Mouse (Mus musculus) heart, embryonic 10.5 days (tissue): ENCODE data around the gene Ugt1a10. TPM values are rescaled to one million over a fixed set of nuclear protein-coding genes. Genes with fewer than 3 reads are reported as not detected.
"Not testable (repeated sequence)": the region's sequence is repeated elsewhere in the genome, so short reads cannot be mapped to it uniquely, and the experiment has no call there.

Source experiments
- DNase-seq: peaks from one replicate; pipeline ENCODE4 v3.0.0-alpha.2; 2017; ENCODE audit warnings: low spot score
- H3K27ac ChIP-seq: fragments of 300-500 bp; sonication (generic); 2 replicates; pipeline ENCODE4 v1.5.1; 2016; ENCODE audit warnings: mild to moderate bottlenecking
- H3K27me3 ChIP-seq: fragments of 300-500 bp; sonication (generic); 2 replicates; pipeline ENCODE4 v1.6.1; 2016; ENCODE audit warnings: mild to moderate bottlenecking; ENCODE audit not compliant: poor library complexity, insufficient read depth, severe bottlenecking
- H3K36me3 ChIP-seq: fragments of 300-500 bp; sonication (generic); 2 replicates; pipeline ENCODE4 v1.6.1; 2016; ENCODE audit warnings: mild to moderate bottlenecking, moderate library complexity
- H3K4me1 ChIP-seq: fragments of 300-500 bp; sonication (generic); 2 replicates; pipeline ENCODE4 v1.6.1; 2016; ENCODE audit warnings: mild to moderate bottlenecking
- H3K4me3 ChIP-seq: fragments of 300-500 bp; sonication (generic); 2 replicates; pipeline ENCODE4 v1.5.1; 2016; ENCODE audit warnings: mild to moderate bottlenecking, moderate library complexity
- H3K9me3 ChIP-seq: fragments of 300-500 bp; sonication (generic); 2 replicates; pipeline ENCODE4 v1.6.1; 2016; ENCODE audit warnings: mild to moderate bottlenecking, moderate library complexity
- WGBS: fragments of 180-500 bp; shearing (Covaris S2); methylation state at CpG from one replicate; pipeline ENCODE4 v1.1.7; 2016; 5-methylcytosine and 5-hydroxymethylcytosine counted together
- polyA plus RNA-seq: library from polyadenylated mRNA; unstranded; fragments of >200 nt; fragmentation: Nextera tagmentation; extraction: Ambion mirVana; gene quantifications from 2 replicates; pipeline ENCODE4 v1.2.1, GENCODE M21; 2016

Gene Ugt1a10
- polyA plus RNA-seq, 1 experiment from 2014 or later = not detected

DNA sequence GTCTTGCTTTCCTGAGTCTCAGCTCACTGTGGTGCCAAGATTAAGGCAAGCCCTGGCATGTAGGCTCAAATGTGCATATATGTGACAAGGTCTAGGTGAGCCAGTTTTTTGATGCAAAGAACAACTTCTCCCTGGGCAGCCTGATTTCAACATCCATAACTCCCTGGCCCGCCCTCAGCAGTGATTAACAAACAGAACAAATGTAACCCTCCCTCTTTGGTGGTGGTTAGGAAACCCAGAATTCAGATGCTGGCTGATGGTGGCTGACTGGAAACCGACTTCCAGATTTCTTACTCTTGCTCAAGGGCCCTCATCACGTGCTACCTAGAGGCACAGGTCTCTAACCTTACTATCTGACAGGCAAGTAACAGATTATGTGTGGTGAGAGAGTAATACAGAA is 47.8 kb downstream of the Ugt1a10 start, which contains the start of gene Ugt1a6b:
Gene Ugt1a6b (plus strand): TSS at position 234 of the 400 bp plus-strand sequence.
- not testable (repeated sequence) for H3K9me3 ChIP-seq, H3K27ac ChIP-seq, H3K4me3 ChIP-seq, H3K27me3 ChIP-seq, H3K4me1 ChIP-seq, DNase-seq, H3K36me3 ChIP-seq
- 48% methylated on average over 3 of the region's 3 CpGs for WGBS

DNA sequence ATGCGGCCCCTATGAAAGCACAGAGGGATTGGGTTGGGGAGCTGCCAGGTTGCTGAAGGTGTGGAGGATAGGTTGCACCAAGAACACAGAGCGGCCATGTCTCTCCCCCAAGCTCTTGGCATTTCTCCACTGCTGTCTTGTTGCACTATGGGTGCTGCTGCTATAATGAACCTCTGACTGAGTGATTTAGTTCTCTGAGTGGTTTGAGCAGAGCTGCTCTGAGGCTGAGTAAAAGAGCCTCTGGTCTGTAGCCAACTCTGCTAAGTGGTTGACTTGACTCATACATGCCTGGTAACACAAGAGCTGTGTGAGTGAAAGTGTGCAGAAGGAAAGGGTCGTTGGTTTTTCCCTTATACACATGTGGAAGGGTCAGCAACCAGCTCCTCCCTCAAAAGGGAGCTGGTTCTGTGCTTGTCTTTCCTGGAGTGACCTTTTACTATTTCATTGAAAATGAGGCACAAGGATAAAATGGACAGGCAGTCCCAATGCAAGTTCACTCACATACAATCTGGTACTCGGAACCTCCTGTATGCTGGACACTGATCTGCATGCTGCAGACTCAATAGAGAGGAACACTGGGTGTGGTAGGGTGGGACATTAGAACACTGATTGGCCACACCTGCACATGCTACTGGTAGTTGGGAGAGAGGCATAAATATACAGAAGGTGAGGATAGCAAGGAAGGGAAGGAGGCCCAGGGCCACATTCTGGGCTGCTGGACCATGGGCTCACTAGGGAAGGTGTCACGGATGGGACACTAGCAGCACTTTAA is 48.7 kb downstream of the Ugt1a10 start:
- H3K27me3 ChIP-seq, DNase-seq, H3K27ac ChIP-seq, H3K9me3 ChIP-seq, H3K4me1 ChIP-seq, H3K36me3 ChIP-seq, H3K4me3 ChIP-seq: not testable (repeated sequence)
- 79% methylated on average over 5 of the region's 5 CpGs for whole genome bisulfite sequencing

DNA sequence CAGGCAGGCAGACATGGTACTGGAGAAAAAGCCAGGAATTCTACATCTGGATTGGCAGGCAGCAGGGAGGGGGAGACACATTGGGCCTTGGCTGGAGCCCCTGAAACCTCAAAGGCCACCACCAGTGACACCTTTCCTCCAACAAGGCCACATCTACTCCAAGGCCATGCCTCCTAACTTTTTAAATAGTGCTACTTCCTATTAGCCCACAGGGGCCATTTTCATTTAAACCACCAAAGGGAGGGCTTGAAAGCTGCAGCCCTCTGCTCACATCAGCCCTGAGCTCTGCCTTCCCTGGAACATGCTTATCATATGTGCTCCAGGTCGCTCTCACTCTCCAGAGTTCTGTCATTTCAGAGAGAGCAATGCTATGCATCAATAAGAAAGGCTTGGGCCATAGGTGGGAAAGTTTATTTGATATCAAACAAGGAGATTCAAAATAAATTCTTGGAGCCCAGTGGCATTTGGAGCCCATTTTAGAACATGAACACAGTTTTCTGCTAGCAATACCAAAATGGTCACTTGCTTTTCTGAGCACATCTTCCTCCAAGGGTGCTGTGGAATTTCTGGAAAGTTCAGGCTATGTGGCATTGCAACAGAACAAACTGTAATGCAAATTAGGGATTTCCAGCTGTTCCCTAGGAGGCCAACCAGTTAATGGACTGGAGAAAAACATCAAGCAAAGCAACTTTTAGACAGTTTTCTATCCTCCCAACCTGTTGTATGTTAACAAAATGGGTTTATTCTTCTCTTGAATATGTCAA is 49.7 kb downstream of the Ugt1a10 start:
- Histone ChIP-seq H3K4me1 (no peaks in the 10 kb centered on the region), H3K36me3 (no peaks in the 10 kb centered on the region), H3K4me3 (no peak overlapping the region), H3K27me3 (no peaks in the 10 kb centered on the region), H3K9me3 (no peaks in the 10 kb centered on the region), H3K27ac (no peak overlapping the region)
- 83% methylated on average over 1 of the region's 1 CpGs for WGBS
- no peak for DNase-seq

DNA sequence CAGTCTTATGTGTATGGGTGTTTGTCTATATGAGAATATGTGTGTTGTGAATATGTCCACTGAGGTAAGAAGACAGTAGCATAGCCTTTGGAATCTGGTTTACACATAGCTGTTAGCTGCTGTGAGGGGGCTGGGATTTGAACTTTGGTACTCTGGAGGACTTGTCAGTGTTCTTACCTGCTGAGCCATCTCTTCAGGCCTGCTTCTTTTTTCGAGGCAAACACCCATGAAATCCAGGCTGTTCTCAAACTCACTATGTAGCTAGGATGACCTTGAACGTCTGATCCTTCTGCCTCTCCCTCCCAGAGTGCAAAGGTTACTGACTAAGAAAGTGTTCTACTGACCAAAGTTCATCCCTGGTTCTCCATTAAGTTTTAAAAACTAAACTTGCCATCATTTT is 50.5 kb downstream of the Ugt1a10 start:
- Histone ChIP-seq H3K9me3 (no peaks in the 10 kb centered on the region), H3K27ac (no peak overlapping the region), H3K27me3 (no peaks in the 10 kb centered on the region), H3K4me3 (no peak overlapping the region), H3K36me3 (no peaks in the 10 kb centered on the region), H3K4me1 (no peaks in the 10 kb centered on the region)
- DNase-seq = no peak
- 66% methylated on average over 2 of the region's 2 CpGs for WGBS

DNA sequence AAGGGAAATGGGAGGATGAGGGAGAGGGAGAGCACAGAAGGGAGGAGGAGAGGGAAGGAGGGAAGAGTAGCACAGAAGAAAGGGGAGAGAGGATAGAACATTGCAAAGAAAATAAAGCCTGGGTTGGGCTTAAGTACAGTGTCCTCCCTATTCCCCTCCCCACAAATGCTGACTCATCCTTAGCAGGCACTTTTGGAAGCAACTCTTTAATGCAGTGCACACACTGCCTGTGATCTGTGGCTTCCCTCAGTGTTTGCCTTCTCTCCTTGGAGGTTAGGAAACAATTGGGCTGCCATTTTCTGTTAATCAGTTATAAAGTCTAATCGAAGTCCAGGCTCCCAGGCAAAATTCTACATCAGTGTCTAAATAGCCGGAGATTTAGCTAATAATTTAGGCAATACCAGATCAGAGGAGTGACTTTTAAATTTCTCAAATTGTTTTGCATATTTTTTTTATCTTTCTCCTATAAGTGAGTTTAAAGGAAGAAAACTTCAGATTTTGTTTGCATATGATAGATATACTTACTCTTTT is 53.9 kb downstream of the Ugt1a10 start:
- DNase-seq, H3K4me1 ChIP-seq, H3K27me3 ChIP-seq, H3K27ac ChIP-seq, H3K9me3 ChIP-seq, H3K36me3 ChIP-seq, H3K4me3 ChIP-seq: not testable (repeated sequence)
- 83% methylated on average over 2 of the region's 2 CpGs for WGBS

DNA sequence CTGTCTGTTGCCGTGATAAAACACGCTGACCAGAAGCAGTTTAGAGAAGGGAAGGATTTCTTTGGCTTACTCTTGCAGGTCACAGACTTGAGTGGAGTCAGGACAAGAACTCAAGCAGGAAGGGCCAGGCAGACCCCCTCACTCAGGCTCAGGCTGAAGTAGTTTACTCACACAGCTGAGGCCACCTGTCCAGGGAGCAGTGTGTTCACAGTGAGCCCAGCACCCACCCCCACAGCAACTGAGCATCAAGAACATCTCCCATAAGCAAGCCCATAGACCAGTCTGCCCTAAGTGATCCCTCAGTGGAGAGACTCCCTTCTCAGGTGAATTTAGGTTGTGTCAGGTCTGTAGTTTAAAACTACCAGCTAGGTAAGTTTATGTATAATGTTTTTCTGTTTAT is 54.4 kb downstream of the Ugt1a10 start:
- not testable (repeated sequence) for H3K36me3 ChIP-seq, H3K4me1 ChIP-seq, DNase-seq, H3K27ac ChIP-seq, H3K9me3 ChIP-seq, H3K4me3 ChIP-seq, H3K27me3 ChIP-seq
- 65% methylated on average over 2 of the region's 2 CpGs for WGBS

DNA sequence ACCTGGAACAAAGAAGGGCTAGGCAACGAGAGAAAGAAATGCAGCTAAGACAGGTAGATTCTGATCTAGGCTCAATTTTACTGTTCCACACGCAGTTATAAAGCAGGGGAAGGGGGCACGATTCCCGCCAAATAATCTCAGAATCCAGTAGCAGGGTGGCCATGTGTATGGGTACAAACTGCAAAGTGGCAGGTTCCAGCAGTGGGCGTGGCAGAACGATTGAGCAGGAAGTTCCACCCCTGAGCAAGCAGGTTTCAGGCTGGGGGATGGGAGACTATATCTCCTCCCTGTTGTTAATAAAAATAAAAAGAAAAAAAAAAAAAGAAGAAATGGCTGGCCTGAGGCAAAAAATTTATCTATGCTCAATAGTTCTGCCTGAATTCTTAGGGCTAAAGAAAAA is 57.6 kb downstream of the Ugt1a10 start:
- H3K9me3 ChIP-seq, DNase-seq, H3K4me1 ChIP-seq, H3K36me3 ChIP-seq, H3K4me3 ChIP-seq, H3K27me3 ChIP-seq, H3K27ac ChIP-seq: not testable (repeated sequence)
- WGBS = 90% methylated on average over 6 of the region's 6 CpGs

DNA sequence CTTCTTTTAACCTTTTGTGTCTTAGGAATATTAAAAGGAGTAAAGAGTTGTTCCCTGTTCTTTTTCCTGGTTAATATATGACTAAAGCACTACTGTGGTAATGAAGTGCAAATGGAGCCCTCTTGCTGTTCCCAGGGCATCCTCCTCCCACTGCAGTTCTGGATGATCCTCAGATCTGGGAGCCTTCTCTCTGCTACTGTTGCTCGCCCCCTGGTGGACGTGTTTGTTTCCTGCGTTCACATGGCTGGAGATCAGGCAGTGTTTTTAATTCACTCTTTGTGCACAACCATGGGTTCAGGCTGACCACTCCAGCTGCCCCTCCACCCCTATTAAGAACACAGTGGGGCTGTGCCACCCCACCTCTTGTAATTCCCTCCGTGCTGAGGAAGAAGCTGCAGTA is 65.4 kb downstream of the Ugt1a10 start:
- not testable (repeated sequence) for H3K27me3 ChIP-seq, H3K27ac ChIP-seq, H3K36me3 ChIP-seq, DNase-seq, H3K4me1 ChIP-seq, H3K9me3 ChIP-seq, H3K4me3 ChIP-seq
- 9% methylated on average over 4 of the region's 4 CpGs for WGBS

DNA sequence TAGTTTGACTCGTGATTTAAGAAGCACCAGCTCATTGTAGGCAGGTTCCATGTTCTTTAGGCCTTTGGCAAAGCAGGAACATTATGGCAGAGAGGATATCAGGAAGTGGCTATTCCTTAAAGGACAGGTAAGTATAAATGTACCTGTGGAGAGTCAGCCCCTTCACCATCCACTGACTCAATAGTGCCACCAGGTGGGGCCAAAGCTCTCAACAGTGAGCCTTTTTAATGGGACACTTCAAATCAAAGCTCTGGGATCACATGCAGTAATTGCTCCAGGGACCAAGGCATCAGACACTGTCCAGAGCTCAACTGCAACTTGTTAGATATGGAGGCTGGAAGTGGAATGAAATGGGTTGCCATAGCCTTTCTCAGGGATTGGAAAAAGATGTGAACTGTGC is 66.3 kb downstream of the Ugt1a10 start:
- DNase-seq, H3K27me3 ChIP-seq, H3K9me3 ChIP-seq, H3K4me1 ChIP-seq, H3K36me3 ChIP-seq, H3K27ac ChIP-seq, H3K4me3 ChIP-seq: not testable (repeated sequence)
- no CpG with 5 or more reads among the region's 1 CpGs for WGBS

DNA sequence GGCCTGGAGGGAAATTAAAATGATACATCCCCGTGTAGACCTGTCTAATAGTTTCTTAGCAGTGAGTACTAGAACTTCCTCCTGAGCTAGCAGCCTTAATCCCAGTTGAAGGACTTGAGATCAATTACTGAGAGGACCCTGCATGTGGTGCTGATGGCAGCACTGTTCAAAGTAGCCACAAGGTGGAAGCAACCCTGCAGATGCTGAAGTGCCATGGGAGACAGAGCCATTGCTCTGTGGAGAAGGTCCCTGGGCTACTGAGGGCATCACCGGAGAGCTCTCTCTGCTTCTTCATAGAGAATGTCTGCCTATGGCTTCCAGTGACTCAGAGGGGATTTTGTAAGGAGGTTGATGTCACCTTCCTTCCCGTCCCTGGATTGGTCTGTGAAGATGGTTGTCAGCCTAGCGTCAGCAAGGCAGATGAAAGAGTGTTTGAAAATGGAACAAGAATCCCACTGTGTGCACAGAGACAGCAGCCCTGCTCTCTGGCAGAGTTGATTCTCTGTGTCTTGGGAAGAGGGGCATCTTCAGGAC is 70.7 kb downstream of the Ugt1a10 start:
- H3K4me3 ChIP-seq, DNase-seq, H3K36me3 ChIP-seq, H3K27me3 ChIP-seq, H3K9me3 ChIP-seq, H3K27ac ChIP-seq, H3K4me1 ChIP-seq: not testable (repeated sequence)
- WGBS = 67% methylated on average over 4 of the region's 4 CpGs

DNA sequence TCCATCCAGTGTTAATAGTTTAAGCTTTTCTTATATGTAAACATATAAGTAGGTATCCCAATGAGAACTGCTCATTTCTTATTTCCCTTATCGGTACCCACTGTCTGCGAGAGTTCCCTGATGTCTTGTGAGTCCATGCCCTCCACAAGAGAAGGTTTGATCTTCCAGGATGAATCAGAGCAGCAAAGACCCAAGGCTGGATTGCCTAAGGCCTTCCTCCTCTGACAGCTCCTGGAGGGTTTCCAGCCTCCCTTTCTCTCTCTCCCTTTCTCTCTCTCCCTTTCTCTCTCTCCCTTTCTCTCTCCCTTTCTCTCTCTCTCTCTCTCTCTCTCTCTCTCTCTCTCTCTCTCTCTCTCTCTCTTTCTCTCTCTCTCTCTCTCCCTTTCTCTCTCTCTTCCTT is 73.9 kb downstream of the Ugt1a10 start:
- 85% methylated on average over 2 of the region's 2 CpGs for WGBS
- not testable (repeated sequence) for DNase-seq

DNA sequence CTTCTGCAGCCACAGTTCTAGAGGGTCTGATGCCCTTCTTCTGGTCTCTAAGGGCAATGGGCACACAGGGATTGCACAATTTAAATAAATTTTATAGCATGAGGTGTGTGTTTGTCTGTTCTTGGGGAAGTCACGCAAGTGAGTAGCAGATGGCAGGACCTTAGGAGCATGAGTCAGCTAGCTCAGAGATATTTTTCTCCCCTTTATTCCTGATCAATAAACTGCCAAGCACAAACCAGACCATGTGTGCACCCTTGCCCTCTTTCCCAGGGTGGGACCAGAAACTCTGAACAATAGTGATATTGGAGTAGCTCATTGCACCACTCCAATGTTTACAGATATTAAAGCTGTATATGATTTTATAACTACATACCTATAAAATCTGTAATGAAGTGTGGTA is 75.0 kb downstream of the Ugt1a10 start:
- H3K4me3 ChIP-seq, DNase-seq, H3K27ac ChIP-seq, H3K27me3 ChIP-seq, H3K36me3 ChIP-seq, H3K4me1 ChIP-seq, H3K9me3 ChIP-seq: not testable (repeated sequence)
- 88% methylated on average over 1 of the region's 1 CpGs for WGBS

More for the DNA sequence above, 73.9 kb downstream of the Ugt1a10 start:
- H3K9me3 ChIP-seq, H3K4me3 ChIP-seq, H3K36me3 ChIP-seq, H3K27me3 ChIP-seq, H3K27ac ChIP-seq, H3K4me1 ChIP-seq: not testable (repeated sequence)

DNA sequence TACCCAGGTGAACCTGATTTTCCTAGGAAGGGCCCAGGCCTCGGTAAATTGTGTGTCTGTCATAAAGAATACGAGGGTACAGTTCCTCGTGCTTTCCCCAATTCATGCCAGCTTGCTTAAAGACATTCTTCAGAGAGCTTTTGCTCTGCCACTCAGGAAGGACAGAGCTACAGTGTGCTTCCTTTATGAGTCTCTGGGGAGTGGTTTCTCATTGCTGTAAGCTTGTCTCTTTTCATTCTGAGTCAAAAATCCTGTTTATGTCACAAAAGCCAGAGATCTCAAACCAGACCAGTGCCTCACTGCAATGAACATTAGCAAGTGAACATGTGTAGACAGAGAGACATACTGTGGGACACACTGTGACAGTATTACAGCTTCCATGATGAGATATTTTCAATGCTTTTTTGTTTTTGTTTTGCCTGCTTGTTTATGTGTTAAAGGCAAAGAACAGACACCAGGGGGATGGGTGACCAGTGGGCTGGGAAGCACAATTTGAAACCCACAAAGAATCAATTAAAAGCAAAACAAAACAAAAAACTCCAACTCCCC is 78.8 kb downstream of the Ugt1a10 start:
- Histone ChIP-seq H3K4me1 (0 out of 2 replicates have a peak, but pooled peaks cover 3% of the 10 kb centered on the region), H3K27me3 (no peaks in the 10 kb centered on the region), H3K9me3 (no peaks in the 10 kb centered on the region), H3K36me3 (no peaks in the 10 kb centered on the region), H3K4me3 (no peak overlapping the region), H3K27ac (no peak overlapping the region)
- 71% methylated on average over 3 of the region's 3 CpGs for WGBS
- DNase-seq = no peak
